Mouse (Mus musculus) forebrain, embryonic 14.5 days (tissue): ENCODE results near the gene Cacna2d4. TPM values are rescaled to one million over a fixed set of nuclear protein-coding genes. Genes with fewer than 3 reads are reported as not detected.
"Not testable (repeated sequence)": the region's sequence is repeated elsewhere in the genome, so short reads cannot be mapped to it uniquely, and the experiment has no call there.

Experiments
- ATAC-seq: fragments of 200-750 bp; cut with Nextera tagmentation; 2 replicates; pipeline ENCODE4 v1.8.0; 2017; ENCODE audit warnings: mild to moderate bottlenecking, moderate library complexity
- DNase-seq: peaks from one replicate; pipeline ENCODE4 v3.0.0-alpha.2; 2015; ENCODE audit warnings: low spot score
- H3K27ac ChIP-seq: fragments of 300-500 bp; sonication (generic); 2 replicates; pipeline ENCODE4 v1.5.1; 2014; ENCODE audit warnings: low read depth, mild to moderate bottlenecking, control low read depth, low read length, moderate library complexity
- H3K27me3 ChIP-seq: fragments of 300-500 bp; sonication (generic); replicated peaks from 2 replicates; pipeline ENCODE4 v1.6.1; 2014; ENCODE audit warnings: low read length, control low read depth, mixed read lengths; ENCODE audit not compliant: control insufficient read depth, insufficient read depth
- H3K36me3 ChIP-seq: fragments of 300-500 bp; sonication (generic); 2 replicates; pipeline ENCODE4 v1.6.1; 2014; ENCODE audit warnings: low read length, control low read depth; ENCODE audit not compliant: control insufficient read depth, insufficient read depth
- H3K4me1 ChIP-seq: fragments of 300-500 bp; sonication (generic); 2 replicates; pipeline ENCODE4 v1.6.1; 2014; ENCODE audit warnings: antibody characterized with exemption, low read length, control low read depth; ENCODE audit not compliant: control insufficient read depth, insufficient read depth
- H3K4me2 ChIP-seq: fragments of 300-500 bp; sonication (generic); 2 replicates; pipeline ENCODE4 v1.6.1; 2014; ENCODE audit warnings: mild to moderate bottlenecking, control low read depth, low read length
- H3K4me3 ChIP-seq: fragments of 300-500 bp; sonication (generic); 2 replicates; pipeline ENCODE4 v1.5.1; 2014; ENCODE audit warnings: low read depth, low read length, control low read depth
- H3K9ac ChIP-seq: fragments of 300-500 bp; sonication (generic); 2 replicates; pipeline ENCODE4 v1.6.1; 2014; ENCODE audit warnings: mild to moderate bottlenecking, low read length, control low read depth, moderate library complexity
- H3K9me3 ChIP-seq: fragments of 300-500 bp; sonication (generic); replicated peaks from 2 replicates; pipeline ENCODE4 v1.6.1; 2016; ENCODE audit warnings: low read length, control low read depth, mixed read lengths; ENCODE audit not compliant: control insufficient read depth
- WGBS: fragments of 180-500 bp; shearing (Covaris S2); extraction: QIAGEN DNeasy Blood & Tissue Kit; methylation state at CpG from one replicate; pipeline ENCODE4 v1.1.7; 2014; 5-methylcytosine and 5-hydroxymethylcytosine counted together
- polyA plus RNA-seq: library from polyadenylated mRNA; unstranded; fragments of >200 nt; fragmentation: Nextera tagmentation; extraction: Ambion mirVana; gene quantifications from 2 replicates; pipeline ENCODE4 v1.2.1, GENCODE M21; 2014

The Cacna2d4 gene
- polyA plus RNA-seq, 1 experiment from 2014 or later, result 0.10 TPM

- Histone ChIP-seq H3K9ac (no peak overlapping the region), H3K9me3 (no peaks in the 10 kb centered on the region), H3K4me3 (no peak overlapping the region), H3K4me1 (no peaks in the 10 kb centered on the region), H3K4me2 (no peak overlapping the region), H3K27ac (no peak overlapping the region), H3K27me3 (no peaks in the 10 kb centered on the region), H3K36me3 (peaks cover 36% of the 10 kb centered on the region)
- 90% methylated on average over 8 of the region's 8 CpGs for WGBS
- DNase-seq, result no peak
- ATAC-seq, result no peak
Measured at GRCm38 (mm10) chr6:119351656-119352055, 115.3 kb downstream of the Cacna2d4 start.

- H3K27ac ChIP-seq, result no peak overlapping the region
- H3K9me3 ChIP-seq, result no peaks in the 10 kb centered on the region
- H3K27me3 ChIP-seq, result no peaks in the 10 kb centered on the region
- ATAC-seq (no peak), DNase-seq (no peak)
- no peak overlapping the region for H3K9ac ChIP-seq
- H3K4me2 ChIP-seq, result no peak overlapping the region
- peaks cover 42% of the 10 kb centered on the region for H3K36me3 ChIP-seq
- H3K4me1 ChIP-seq, result no peaks in the 10 kb centered on the region
- WGBS, result 92% methylated on average over 6 of the region's 6 CpGs
- H3K4me3 ChIP-seq, result no peak overlapping the region
Measured at GRCm38 (mm10) chr6:119352501-119352900, 116.2 kb downstream of the Cacna2d4 start.

- ATAC-seq, result no peak
- H3K36me3 ChIP-seq, result peaks cover 81% of the 10 kb centered on the region
Measured at GRCm38 (mm10) chr6:119358020-119358571, 121.8 kb downstream of the Cacna2d4 start.

GRCm38 (mm10) chr6:119360250-119360649 lies 123.9 kb downstream of the Cacna2d4 start:
- H3K4me2 ChIP-seq, H3K4me3 ChIP-seq, H3K4me1 ChIP-seq, H3K9me3 ChIP-seq, H3K27ac ChIP-seq, H3K27me3 ChIP-seq, H3K9ac ChIP-seq, ATAC-seq, DNase-seq: not testable (repeated sequence)
- WGBS, result 91% methylated on average over 6 of the region's 6 CpGs
- peaks cover 76% of the 10 kb centered on the region for H3K36me3 ChIP-seq

More at GRCm38 (mm10) chr6:119358020-119358571, 121.8 kb downstream of the Cacna2d4 start:
- H3K9me3 ChIP-seq, result no peaks in the 10 kb centered on the region
- no peak overlapping the region for H3K4me2 ChIP-seq
- no peak for DNase-seq
- no peak overlapping the region for H3K9ac ChIP-seq
- H3K27me3 ChIP-seq, result no peaks in the 10 kb centered on the region
- no peak overlapping the region for H3K4me3 ChIP-seq
- WGBS, result 92% methylated on average over 8 of the region's 8 CpGs
- no peaks in the 10 kb centered on the region for H3K4me1 ChIP-seq
- H3K27ac ChIP-seq, result no peak overlapping the region

GRCm38 (mm10) chr6:119360925-119361702 lies 124.8 kb downstream of the Cacna2d4 start:
- H3K9ac ChIP-seq, result no peak overlapping the region
- no peak overlapping the region for H3K27ac ChIP-seq
- peaks cover 77% of the 10 kb centered on the region for H3K36me3 ChIP-seq
- no peaks in the 10 kb centered on the region for H3K27me3 ChIP-seq
- no peak overlapping the region for H3K4me3 ChIP-seq
- 89% methylated on average over 3 of the region's 3 CpGs for WGBS
- ATAC-seq, result no peak
- no peaks in the 10 kb centered on the region for H3K4me1 ChIP-seq
- H3K4me2 ChIP-seq, result no peak overlapping the region
- DNase-seq, result no peak
- H3K9me3 ChIP-seq, result no peaks in the 10 kb centered on the region

GRCm38 (mm10) chr6:119363593-119363992 lies 127.3 kb downstream of the Cacna2d4 start:
- H3K9me3 ChIP-seq, result no peaks in the 10 kb centered on the region
- no peak overlapping the region for H3K4me3 ChIP-seq
- WGBS, result 92% methylated on average over 5 of the region's 5 CpGs
- H3K36me3 ChIP-seq, result peaks cover 68% of the 10 kb centered on the region
- H3K4me2 ChIP-seq, result no peak overlapping the region
- no peaks in the 10 kb centered on the region for H3K4me1 ChIP-seq
- H3K27me3 ChIP-seq, result no peaks in the 10 kb centered on the region
- ATAC-seq (no peak), DNase-seq (no peak)
- no peak overlapping the region for H3K27ac ChIP-seq
- H3K9ac ChIP-seq, result no peak overlapping the region

- not testable (repeated sequence) for H3K4me3 ChIP-seq, H3K27me3 ChIP-seq, DNase-seq, H3K27ac ChIP-seq, H3K9me3 ChIP-seq, H3K9ac ChIP-seq, H3K4me2 ChIP-seq, ATAC-seq, H3K4me1 ChIP-seq
- 91% methylated on average over 3 of the region's 4 CpGs for WGBS
- H3K36me3 ChIP-seq, result peaks cover 51% of the 10 kb centered on the region
Measured at GRCm38 (mm10) chr6:119366800-119367199, 130.5 kb downstream of the Cacna2d4 start.

- WGBS, result 92% methylated on average over 2 of the region's 2 CpGs
- no peak overlapping the region for H3K9ac ChIP-seq
- no peak overlapping the region for H3K4me3 ChIP-seq
- no peak overlapping the region for H3K27ac ChIP-seq
- DNase-seq (no peak), ATAC-seq (no peak)
- no peaks in the 10 kb centered on the region for H3K9me3 ChIP-seq
- H3K27me3 ChIP-seq, result no peaks in the 10 kb centered on the region
- H3K4me1 ChIP-seq, result no peaks in the 10 kb centered on the region
- H3K36me3 ChIP-seq, result peaks cover 51% of the 10 kb centered on the region
- H3K4me2 ChIP-seq, result no peak overlapping the region
Measured at GRCm38 (mm10) chr6:119367382-119367781, 131.1 kb downstream of the Cacna2d4 start.

- no peaks in the 10 kb centered on the region for H3K9me3 ChIP-seq
- ATAC-seq (no peak), DNase-seq (no peak)
Measured at GRCm38 (mm10) chr6:119371624-119372023, 135.3 kb downstream of the Cacna2d4 start.

More at GRCm38 (mm10) chr6:119371624-119372023, 135.3 kb downstream of the Cacna2d4 start:
- H3K9ac ChIP-seq, result no peak overlapping the region
- no peak overlapping the region for H3K4me3 ChIP-seq
- H3K4me2 ChIP-seq, result no peak overlapping the region
- H3K4me1 ChIP-seq, result no peaks in the 10 kb centered on the region
- H3K27ac ChIP-seq, result no peak overlapping the region
- H3K27me3 ChIP-seq, result no peaks in the 10 kb centered on the region
- peaks cover 18% of the 10 kb centered on the region for H3K36me3 ChIP-seq
